Mouse (Mus musculus) stomach, postnatal 0 days (tissue): ENCODE data around the gene Ess2.

ENCODE experiments used
- CTCF ChIP-seq: IDR thresholded peaks from 2 replicates; pipeline ENCODE4 v1.5.1; 2016; ENCODE audit warnings: antibody characterized with exemption, low read depth, mild to moderate bottlenecking, moderate library complexity
- EP300 ChIP-seq: optimal IDR thresholded peaks from 2 replicates; pipeline ENCODE3; 2016; ENCODE audit warnings: antibody characterized with exemption

DNA sequence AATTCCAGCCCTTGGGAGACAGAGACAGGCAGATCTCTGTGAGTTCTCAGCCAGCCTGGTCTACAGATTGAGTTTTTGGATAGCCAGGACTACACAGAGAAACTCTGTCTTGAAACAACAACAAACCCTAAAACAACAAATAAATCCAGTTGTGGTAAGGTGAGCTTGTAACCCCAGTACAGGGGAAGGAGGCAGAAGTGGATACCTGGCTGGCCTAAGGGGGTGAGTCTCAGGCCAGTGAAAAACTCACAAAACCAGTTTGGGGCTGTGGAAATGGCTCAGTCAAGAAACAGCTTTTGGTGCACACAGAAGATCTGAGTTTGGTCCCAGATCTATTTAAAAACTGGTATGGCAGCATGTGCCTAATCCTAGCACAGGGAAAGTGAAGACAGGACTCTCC is 29.0 kb downstream of the Ess2 start:
- no peak for TF ChIP-seq CTCF
- TF ChIP-seq EP300, result no peak
